Mouse (Mus musculus) spleen, adult 2 months (tissue): ENCODE data around the gene Eif3m.

ENCODE experiments used
- CTCF ChIP-seq: fragments of 200-500 bp; IDR thresholded peaks from 2 replicates; pipeline ENCODE4 v1.5.1; 2011; ENCODE audit warnings: mild to moderate bottlenecking, inconsistent platforms; ENCODE audit not compliant: insufficient read depth, insufficient read length, insufficient replicate concordance; ENCODE audit errors: extremely low read depth
- POLR2A ChIP-seq: fragments of 200-500 bp; IDR thresholded peaks from 2 replicates; pipeline ENCODE4 v1.6.1; 2011; ENCODE audit warnings: low read depth, low read length, inconsistent platforms

DNA sequence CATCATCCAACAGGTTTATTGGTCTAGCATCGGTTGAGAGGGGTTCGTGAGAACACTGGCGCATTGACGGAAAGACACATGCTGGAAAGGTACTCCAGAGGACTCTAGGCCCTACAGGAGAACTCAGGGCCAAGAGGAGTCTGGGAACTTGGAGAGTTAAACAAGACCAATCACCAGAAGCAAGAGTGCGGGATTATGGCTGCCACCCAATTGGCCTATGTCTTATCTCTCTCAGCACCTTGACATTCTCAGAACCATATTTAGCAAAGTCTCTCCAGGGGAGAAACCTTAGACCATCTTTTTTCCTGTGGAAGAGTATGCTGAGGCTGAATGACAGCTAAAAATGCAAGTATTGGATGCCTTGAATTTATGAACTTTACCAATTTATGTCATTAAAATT lies 22.0 kb upstream of the Eif3m start:
- no peak for TF ChIP-seq CTCF
- TF ChIP-seq POLR2A, result no peak
